Mouse (Mus musculus) neural tube, embryonic 12.5 days (tissue): ENCODE data around the gene Abhd15. TPM values are rescaled to one million over a fixed set of nuclear protein-coding genes. Genes with fewer than 3 reads are reported as not detected.
A peak's percentile ranks its signal among the peaks of the same experiment; 100 is the strongest.
"Not testable (repeated sequence)": the region's sequence is repeated elsewhere in the genome, so short reads cannot be mapped to it uniquely, and the experiment has no call there.

Experiments
- ATAC-seq: fragments of 200-750 bp; cut with Nextera tagmentation; 2 replicates; pipeline ENCODE4 v1.8.0; 2017; ENCODE audit warnings: low read depth, mild to moderate bottlenecking, moderate TSS enrichment, moderate library complexity; ENCODE audit not compliant: low FRiP score
- H3K27ac ChIP-seq: fragments of 300-500 bp; sonication (generic); 2 replicates; pipeline ENCODE4 v1.5.1; 2016
- H3K27me3 ChIP-seq: fragments of 300-500 bp; sonication (generic); replicated peaks from 2 replicates; pipeline ENCODE4 v1.6.1; 2016; ENCODE audit warnings: mild to moderate bottlenecking
- H3K36me3 ChIP-seq: fragments of 300-500 bp; sonication (generic); 2 replicates; pipeline ENCODE4 v1.6.1; 2016; ENCODE audit warnings: mild to moderate bottlenecking
- H3K4me1 ChIP-seq: fragments of 300-500 bp; sonication (generic); 2 replicates; pipeline ENCODE4 v1.6.1; 2016
- H3K4me2 ChIP-seq: fragments of 300-500 bp; sonication (generic); replicated peaks from 2 replicates; pipeline ENCODE4 v1.6.1; 2016; ENCODE audit warnings: mild to moderate bottlenecking
- H3K4me3 ChIP-seq: fragments of 300-500 bp; sonication (generic); 2 replicates; pipeline ENCODE4 v1.5.1; 2016
- H3K9ac ChIP-seq: fragments of 300-500 bp; sonication (generic); 2 replicates; pipeline ENCODE4 v1.6.1; 2016; ENCODE audit warnings: mild to moderate bottlenecking
- H3K9me3 ChIP-seq: fragments of 300-500 bp; sonication (generic); 2 replicates; pipeline ENCODE4 v1.6.1; 2016; ENCODE audit warnings: mild to moderate bottlenecking
- WGBS: fragments of 180-500 bp; shearing (Covaris S2); methylation state at CpG from one replicate; pipeline ENCODE4 v1.1.7; 2016; 5-methylcytosine and 5-hydroxymethylcytosine counted together
- polyA plus RNA-seq: library from polyadenylated mRNA; unstranded; fragments of >200 nt; fragmentation: Nextera tagmentation; extraction: Ambion mirVana; gene quantifications from 2 replicates; pipeline ENCODE4 v1.2.1, GENCODE M21; 2016

Abhd15 gene
- polyA plus RNA-seq, 1 experiment from 2014 or later: 7.1 TPM

DNA sequence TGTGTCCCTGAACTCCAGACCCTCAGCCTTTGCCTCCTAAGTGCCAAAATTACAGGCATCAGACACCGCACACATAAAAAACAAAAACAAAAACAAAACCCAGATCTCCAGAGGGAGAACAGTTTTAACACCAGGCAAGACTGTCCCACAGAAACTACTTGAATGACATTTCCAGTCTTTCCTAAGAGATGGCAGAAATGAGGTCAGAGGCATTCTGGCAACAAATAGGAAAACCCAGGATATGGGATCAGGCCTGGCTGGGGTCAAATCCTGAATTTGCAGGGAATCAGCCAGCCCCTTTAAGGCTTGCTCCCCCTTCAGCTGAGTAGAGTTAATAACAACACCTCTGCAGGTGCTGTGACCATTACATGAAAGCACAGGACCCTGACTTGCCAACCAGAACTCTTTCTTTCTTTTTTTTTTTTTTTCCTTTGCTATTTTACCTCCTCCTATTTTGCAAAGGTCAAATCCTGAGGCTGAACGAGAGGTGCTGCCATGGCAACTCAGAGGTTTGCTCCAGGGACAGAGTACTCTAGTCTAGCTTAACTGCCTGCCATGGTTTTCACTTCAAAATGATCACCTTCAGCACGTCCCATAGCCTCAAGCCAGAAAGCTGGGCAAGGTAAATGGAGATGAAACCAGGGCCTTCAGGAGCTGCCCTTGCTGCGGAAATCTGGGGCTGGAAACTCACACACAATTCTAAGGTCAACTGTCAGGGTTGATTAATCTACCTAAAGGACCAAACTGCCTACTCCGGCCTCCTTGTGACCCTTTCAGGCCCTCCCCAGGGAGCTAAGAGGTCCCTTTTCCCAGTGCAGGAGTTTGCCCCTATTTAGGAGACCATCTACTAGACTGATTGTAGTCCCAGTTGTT, 1.9 kb downstream of the Abhd15 start:
- Histone ChIP-seq H3K36me3 (no peaks in the 10 kb centered on the region), H3K4me3 (no peak overlapping the region), H3K9me3 (no peaks in the 10 kb centered on the region), H3K4me2 (peak overlapping the region; percentile 93; the same call in 1 of the 2 replicates), H3K27ac (no peak overlapping the region), H3K4me1 (peaks cover 39% of the 10 kb centered on the region), H3K9ac (no peak overlapping the region), H3K27me3 (peaks cover 26% of the 10 kb centered on the region)
- no peak for ATAC-seq
- WGBS: 42% methylated on average over 5 of the region's 5 CpGs

DNA sequence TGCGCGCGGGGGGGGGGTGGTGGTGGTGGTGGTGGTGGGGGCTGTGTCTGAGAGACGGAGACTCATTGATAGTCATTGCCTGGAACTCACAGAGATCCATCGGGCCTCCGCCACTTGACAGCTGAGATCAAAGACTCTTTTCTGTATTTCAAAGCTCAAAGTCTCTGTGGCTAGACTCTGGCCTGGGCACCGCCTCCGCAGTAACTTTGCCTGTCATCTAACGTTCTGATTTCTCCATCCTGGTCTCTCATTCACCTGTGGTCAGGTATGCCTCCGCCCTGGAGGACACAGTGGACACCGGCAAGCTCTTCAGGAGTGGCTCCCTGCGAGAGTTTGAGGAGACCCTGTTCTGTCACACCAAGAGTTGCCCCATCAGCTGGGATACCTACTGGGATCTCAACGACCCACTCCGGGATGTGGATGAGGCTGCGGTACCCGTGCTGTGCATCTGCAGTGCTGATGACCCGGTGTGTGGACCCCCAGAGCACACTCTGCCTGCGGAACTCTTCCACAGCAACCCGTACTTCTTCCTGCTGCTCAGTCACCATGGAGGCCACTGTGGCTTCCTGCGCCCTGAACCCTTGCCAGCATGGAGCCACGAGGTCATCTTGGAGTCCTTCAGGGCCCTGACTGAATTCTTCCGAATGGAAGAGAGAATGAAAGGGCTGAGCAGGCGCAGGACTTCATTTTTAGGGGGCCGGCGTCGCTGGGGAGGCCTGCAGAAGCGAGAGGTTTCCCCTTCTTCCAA, 3.3 kb downstream of the Abhd15 start:
- no peaks in the 10 kb centered on the region for H3K9me3 ChIP-seq
- no peak overlapping the region for H3K9ac ChIP-seq
- ATAC-seq: no peak
- 79% methylated on average over 27 of the region's 27 CpGs for WGBS
- no peak overlapping the region for H3K4me2 ChIP-seq
- H3K27me3 ChIP-seq: peaks cover 26% of the 10 kb centered on the region
- H3K36me3 ChIP-seq: no peaks in the 10 kb centered on the region
- H3K4me3 ChIP-seq: no peak overlapping the region
- H3K4me1 ChIP-seq: peaks cover 32% of the 10 kb centered on the region
- H3K27ac ChIP-seq: no peak overlapping the region

DNA sequence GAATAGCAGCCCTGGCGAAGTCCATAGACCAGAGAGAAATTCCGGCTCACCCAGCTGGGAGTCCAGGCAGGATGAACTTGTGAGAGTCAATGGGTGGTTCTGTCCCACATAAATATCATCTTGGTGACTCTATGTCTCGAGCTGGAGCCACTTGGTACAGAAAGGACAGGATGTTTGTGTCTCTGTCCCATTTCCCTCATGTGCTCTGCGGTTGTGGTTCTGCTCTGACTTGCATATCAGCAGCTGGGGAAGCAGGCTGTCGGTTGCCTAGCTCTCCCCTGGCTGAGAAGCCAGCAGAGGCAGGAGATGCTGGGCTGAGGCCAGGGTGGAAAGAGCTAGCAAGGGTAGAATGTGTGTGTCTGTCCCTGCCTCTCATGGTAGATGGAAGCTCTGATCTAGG, 4.1 kb downstream of the Abhd15 start, which contains the start of gene Gm10392:
TSS of gene Gm10392 (minus strand) at position 156 of the 400 bp plus-strand sequence.
- Histone ChIP-seq H3K4me1 (peaks cover 25% of the 10 kb centered on the region), H3K36me3 (no peaks in the 10 kb centered on the region), H3K4me3 (no peak within 1 kb of the TSS), H3K4me2 (no peak within 1 kb of the TSS), H3K27ac (no peak within 1 kb of the TSS), H3K27me3 (peaks cover 26% of the 10 kb centered on the region), H3K9me3 (no peaks in the 10 kb centered on the region), H3K9ac (no peak within 1 kb of the TSS)
- ATAC-seq: no peak
- WGBS: 76% methylated on average over 5 of the region's 5 CpGs

DNA sequence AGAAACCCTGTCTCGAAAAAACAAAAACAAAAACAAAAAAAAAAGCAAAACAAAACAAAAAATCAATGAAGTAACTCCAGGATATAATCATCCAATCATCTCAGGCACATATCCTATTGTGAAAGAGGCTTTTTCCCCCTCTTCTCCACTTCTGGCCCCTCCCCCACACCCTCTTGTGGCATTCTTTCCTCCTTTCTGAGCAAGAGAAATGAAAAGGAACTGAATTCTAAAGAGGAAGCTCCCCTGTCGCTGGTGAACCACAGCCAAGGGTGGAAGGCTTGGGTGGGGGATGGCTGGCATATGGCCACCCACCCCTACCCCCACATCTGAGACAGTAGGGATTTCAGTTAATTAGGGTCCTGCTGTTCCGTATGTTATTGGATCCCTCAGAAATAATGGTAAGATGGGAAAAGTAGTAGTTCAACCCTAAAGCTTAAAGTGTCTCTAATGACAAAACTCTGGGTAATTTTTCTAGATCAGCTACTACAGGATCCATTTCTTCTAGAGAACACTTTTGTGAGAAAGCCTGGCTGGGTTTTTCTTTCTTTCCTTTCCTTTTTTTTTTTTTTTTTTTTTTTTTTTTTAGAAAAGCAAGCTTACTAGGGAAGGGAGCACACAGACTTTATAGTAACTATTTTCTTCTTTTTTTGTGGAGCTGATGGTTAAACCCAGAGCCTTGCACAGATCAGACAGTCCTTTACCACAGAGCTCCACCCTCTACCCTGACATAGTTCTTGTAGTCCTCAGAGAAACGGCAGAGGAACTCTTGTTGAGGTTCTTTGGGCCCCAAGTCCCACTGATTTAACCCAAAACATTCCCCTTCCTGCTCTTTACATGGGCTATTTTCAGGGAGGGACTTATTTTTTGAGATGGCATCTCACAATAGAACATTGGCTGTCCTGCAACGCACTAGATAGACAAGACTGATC, 5.9 kb downstream of the Abhd15 start:
- H3K27me3 ChIP-seq: peaks cover 14% of the 10 kb centered on the region
- H3K27ac ChIP-seq: no peak overlapping the region
- no peak overlapping the region for H3K9ac ChIP-seq
- no peak overlapping the region for H3K4me3 ChIP-seq
- no peaks in the 10 kb centered on the region for H3K36me3 ChIP-seq
- no peak overlapping the region for H3K4me2 ChIP-seq
- ATAC-seq: no peak
- H3K4me1 ChIP-seq: peaks cover 7% of the 10 kb centered on the region
- H3K9me3 ChIP-seq: no peaks in the 10 kb centered on the region
- 56% methylated on average over 5 of the region's 5 CpGs for WGBS

DNA sequence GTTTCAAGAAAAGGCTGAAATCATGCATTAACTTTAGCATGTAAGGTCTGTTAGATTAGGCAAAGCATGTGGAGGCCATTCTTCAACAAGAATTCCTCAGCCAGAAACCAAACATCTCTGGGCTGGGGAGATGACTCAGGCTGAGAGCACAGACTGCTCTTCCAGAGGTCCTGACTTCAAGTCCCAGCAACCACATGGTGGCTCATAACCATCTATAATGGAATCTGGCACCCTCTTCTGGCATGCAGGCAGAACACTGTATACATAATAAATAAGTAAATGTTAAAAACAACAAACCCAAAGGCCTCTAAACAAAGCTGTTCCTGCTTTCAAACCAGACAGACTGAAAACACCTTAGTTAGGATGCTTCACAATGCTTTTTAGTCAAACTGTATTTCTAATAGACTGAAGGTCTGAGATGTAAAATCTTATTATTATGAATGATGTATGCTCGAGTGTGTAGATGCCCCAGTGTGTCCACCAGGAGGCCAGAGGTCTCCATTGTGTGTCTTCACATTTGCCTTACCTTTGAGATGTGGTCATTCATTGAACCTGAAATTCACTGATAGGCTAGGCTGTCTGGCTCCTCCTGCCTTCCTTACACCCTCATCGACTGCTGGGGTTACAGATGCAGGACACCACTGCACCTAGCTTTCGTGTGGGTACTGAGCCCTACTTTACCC, 11.0 kb downstream of the Abhd15 start:
- Histone ChIP-seq H3K36me3 (no peaks in the 10 kb centered on the region), H3K4me1 (no peaks in the 10 kb centered on the region), H3K27me3 (no peaks in the 10 kb centered on the region), H3K9ac (no peak overlapping the region), H3K9me3 (no peaks in the 10 kb centered on the region), H3K4me3 (no peak overlapping the region), H3K4me2 (no peak overlapping the region), H3K27ac (no peak overlapping the region)
- no peak for ATAC-seq
- WGBS: 82% methylated on average over 3 of the region's 3 CpGs

DNA sequence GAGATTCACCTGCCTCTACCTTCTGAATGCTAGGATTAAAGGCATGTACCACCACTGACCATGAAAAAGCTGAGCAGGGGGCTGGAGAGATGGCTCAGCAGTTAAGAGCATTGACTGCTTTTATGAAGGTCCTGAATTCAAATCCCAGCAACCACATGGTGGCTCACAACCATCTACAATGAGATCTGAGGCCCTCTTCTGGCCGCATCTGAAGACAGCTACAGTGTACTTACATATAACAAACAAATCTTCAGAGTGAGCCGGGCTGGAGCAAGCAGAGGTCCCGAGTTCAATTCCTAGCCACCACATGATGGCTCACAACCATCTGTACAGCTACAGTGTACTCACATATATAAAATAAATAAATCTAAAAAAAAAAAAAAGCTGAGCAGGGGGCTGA, 13.5 kb downstream of the Abhd15 start:
- H3K27me3 ChIP-seq, H3K4me1 ChIP-seq, H3K36me3 ChIP-seq, H3K27ac ChIP-seq, ATAC-seq, H3K9me3 ChIP-seq, H3K4me2 ChIP-seq, H3K4me3 ChIP-seq, H3K9ac ChIP-seq: not testable (repeated sequence)
- 85% methylated on average over 3 of the region's 3 CpGs for WGBS

DNA sequence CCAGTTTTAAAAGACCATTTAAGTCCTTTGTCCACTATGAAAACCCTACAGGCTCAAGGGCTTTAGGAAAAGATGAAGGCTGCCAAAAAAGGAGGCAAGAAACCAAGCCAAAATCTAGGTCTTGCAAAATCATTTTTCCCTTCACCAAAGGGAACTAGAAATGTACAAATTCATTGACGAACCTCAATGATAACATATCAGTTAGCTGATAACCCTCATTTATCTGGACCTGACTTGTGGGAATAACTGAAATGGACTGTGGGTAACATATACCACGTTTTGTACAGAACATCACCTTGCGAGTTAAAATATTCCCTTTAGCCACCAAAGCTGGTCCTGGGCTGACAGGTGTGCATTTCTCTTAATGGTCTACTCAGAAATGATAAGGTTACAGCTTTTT, 14.7 kb downstream of the Abhd15 start:
- Histone ChIP-seq H3K4me3 (no peak overlapping the region), H3K4me1 (no peaks in the 10 kb centered on the region), H3K27ac (no peak overlapping the region), H3K9me3 (no peaks in the 10 kb centered on the region), H3K4me2 (no peak overlapping the region), H3K27me3 (no peaks in the 10 kb centered on the region), H3K9ac (no peak overlapping the region), H3K36me3 (no peaks in the 10 kb centered on the region)
- ATAC-seq: no peak
- 93% methylated on average over 3 of the region's 3 CpGs for WGBS

DNA sequence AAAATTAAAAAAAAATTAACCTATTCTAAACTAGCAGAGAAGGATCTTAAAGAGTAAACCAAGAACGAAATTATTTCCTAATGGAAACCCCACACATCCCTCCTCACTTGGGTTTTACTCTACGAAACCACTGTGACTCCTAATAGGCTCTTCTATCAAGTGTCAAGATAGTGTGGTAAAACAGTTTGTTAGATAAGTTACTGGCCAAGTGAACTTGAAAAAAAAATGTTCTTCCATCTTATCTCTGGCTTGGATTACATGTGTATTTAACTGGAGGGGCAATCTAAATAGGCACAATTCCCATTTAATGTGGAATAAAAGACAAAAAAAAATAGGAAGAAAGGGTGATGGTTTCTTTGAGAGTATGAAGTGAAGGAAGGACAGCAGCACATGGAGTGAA, 15.9 kb downstream of the Abhd15 start:
- WGBS: 97% methylated on average over 2 of the region's 2 CpGs
- ATAC-seq: no peak
- Histone ChIP-seq H3K27me3 (no peaks in the 10 kb centered on the region), H3K4me3 (no peak overlapping the region), H3K4me2 (no peak overlapping the region), H3K36me3 (no peaks in the 10 kb centered on the region), H3K27ac (no peak overlapping the region), H3K9ac (no peak overlapping the region), H3K9me3 (no peaks in the 10 kb centered on the region), H3K4me1 (no peaks in the 10 kb centered on the region)

DNA sequence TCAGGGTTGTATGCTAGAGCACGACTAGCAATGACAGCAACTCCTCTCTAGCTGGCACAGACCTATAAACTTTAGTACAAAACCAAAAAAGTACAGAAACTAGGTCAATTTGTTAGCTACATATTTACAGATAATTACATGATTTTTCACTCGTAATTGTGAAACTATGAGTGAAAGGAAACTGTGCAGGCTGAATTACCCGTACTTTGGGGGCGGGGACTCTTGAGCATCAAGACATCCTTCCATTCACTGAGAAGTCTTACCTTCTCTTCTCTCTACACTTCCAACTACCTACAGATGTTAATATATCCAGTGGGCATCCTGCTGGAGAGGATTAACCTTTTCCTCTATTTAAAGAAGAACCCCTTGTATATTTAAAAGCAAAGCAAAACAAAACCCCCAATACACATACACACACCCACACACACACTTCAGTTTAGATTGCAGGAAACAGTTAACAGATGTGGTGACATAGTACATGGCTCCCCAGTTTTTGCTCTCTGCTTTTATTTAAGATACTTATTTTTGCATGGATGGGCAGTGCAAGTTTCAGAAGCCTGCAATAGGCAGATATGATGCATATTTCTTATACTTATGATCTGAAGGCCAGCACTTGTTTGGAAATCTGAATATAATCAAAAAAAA, 17.4 kb downstream of the Abhd15 start:
- H3K27me3 ChIP-seq: no peaks in the 10 kb centered on the region
- no peaks in the 10 kb centered on the region for H3K4me1 ChIP-seq
- no peaks in the 10 kb centered on the region for H3K9me3 ChIP-seq
- H3K9ac ChIP-seq: no peak overlapping the region
- H3K36me3 ChIP-seq: peaks cover 8% of the 10 kb centered on the region; the same call in 1 of the 2 replicates
- WGBS: 89% methylated on average over 4 of the region's 4 CpGs
- ATAC-seq: no peak
- no peak overlapping the region for H3K4me3 ChIP-seq
- H3K4me2 ChIP-seq: no peak overlapping the region
- no peak overlapping the region for H3K27ac ChIP-seq

DNA sequence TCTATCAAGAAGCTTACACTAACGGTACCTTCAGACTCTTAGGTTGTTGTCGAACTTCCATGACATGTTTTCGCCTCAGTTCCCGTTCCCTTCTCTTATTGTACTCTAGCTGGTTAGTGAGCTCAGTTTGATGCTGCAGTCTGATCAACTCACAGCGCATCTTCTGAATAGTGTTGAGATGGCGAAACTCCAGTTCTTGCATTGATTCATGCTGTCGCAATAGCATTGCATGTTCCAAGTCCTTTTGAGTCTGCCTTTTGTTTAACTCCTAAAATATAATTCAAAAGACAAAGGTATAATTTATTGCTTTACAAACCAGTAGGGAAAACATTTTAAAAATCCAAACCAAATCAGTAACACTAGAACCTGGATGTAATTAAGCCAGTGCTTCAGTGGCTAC, 30.3 kb downstream of the Abhd15 start:
- no peaks in the 10 kb centered on the region for H3K4me1 ChIP-seq
- peaks cover 69% of the 10 kb centered on the region for H3K36me3 ChIP-seq
- H3K9ac ChIP-seq: no peak overlapping the region
- 96% methylated on average over 7 of the region's 7 CpGs for WGBS
- no peak for ATAC-seq
- H3K27ac ChIP-seq: no peak overlapping the region
- no peaks in the 10 kb centered on the region for H3K9me3 ChIP-seq
- no peak overlapping the region for H3K4me3 ChIP-seq
- no peak overlapping the region for H3K4me2 ChIP-seq
- H3K27me3 ChIP-seq: no peaks in the 10 kb centered on the region

DNA sequence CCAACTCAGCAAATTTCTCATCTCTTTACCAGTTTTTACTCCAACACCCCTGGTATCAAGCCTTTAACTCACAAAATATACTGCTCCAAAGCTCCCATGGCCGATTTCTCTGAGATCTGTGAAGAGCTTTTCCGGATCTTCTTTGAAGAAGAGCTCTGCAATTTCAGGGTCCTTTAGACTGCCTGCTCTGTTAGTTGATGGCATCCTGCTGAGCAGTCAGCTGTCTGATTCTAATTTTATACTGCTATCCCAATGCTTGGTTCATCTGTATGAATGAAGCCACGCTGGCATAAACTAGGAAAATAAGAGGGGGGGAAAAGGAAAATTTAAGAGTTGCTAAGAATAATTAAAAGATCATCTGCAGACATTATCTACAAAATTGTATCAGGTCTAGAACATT, 70.3 kb downstream of the Abhd15 start:
- Histone ChIP-seq H3K9ac (no peak overlapping the region), H3K4me2 (no peak overlapping the region), H3K4me1 (no peaks in the 10 kb centered on the region), H3K4me3 (no peak overlapping the region), H3K27ac (no peak overlapping the region), H3K36me3 (peaks cover 23% of the 10 kb centered on the region; the same call in 1 of the 2 replicates), H3K27me3 (no peaks in the 10 kb centered on the region), H3K9me3 (no peaks in the 10 kb centered on the region)
- no peak for ATAC-seq
- WGBS: 84% methylated on average over 3 of the region's 3 CpGs
